Comparison of ENCODE assay signal across 8 mouse cellular contexts in the genomic region with DNA sequence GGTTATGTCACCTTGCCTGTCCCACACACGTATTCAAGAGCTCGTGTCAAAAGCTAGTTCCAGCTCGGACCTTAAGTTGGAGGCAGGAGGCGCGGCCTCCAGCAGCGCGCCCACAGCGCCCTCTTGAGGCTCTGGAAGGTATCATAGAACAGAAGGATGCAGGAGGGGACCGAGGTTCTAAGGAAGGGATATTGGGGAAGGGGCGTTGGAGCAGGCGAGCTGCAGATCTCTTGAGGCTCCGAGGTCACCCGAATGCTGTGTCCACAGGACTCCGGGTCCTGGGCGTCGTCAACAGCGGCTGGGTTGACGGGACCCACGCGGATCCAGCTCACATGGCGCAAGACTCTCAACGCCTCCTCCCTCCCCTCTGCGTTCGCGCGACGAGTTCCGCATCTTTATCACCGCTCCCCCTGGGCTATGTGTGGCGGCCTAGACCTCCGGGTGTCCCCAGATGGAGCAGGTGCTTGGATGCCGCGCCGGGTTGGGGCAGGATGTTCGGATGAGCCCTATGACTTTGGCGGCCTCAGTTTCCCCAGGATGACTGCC. TPM values are rescaled to one million over a fixed set of nuclear protein-coding genes. Genes with fewer than 3 reads are reported as not detected.
A peak's percentile ranks its signal among the peaks of the same experiment; 100 is the strongest.
DNase-seq lines count a peak whose midpoint lies in the region; ATAC-seq and TF ChIP-seq lines count a peak whose summit lies in the region.

No protein-coding gene starts in this region.

- H3K79me3 ChIP-seq in C2C12 (ENCODE audit: low read depth): no peaks in the 10 kb centered on the region

- WGBS in embryonic facial prominence, embryonic 12.5 days: 2% methylated on average over 32 of the region's 36 CpGs
- under 1% methylated on average over 36 of the region's 36 CpGs for WGBS in heart, embryonic 12.5 days
- under 1% methylated on average over 33 of the region's 36 CpGs for WGBS in kidney, postnatal 0 days
- under 1% methylated on average over 36 of the region's 36 CpGs for WGBS in liver, embryonic 13.5 days (ENCODE audit: insufficient replicate concordance)
- under 1% methylated on average over 36 of the region's 36 CpGs for WGBS in stomach, postnatal 0 days

- peak overlapping the region; percentile 53 for H3K9ac ChIP-seq in embryonic facial prominence, embryonic 12.5 days
- peak overlapping the region; percentile 75 for H3K9ac ChIP-seq in heart, embryonic 12.5 days
- peak overlapping the region; percentile 50 for H3K9ac ChIP-seq in kidney, postnatal 0 days (ENCODE audit: low read depth, low read length)
- H3K9ac ChIP-seq in liver, embryonic 13.5 days: peak overlapping the region; percentile 54
- peak overlapping the region; percentile 69 for H3K9ac ChIP-seq in stomach, postnatal 0 days (ENCODE audit: low read length)

- peak; percentile 79 to 82 for DNase-seq in adrenal gland, postnatal 36 days
- DNase-seq in kidney, postnatal 0 days (ENCODE audit: low spot score): peak; percentile 78
- DNase-seq in liver, embryonic 13.5 days: peak; percentile 72
- DNase-seq in neural tube, embryonic 10.5 days (ENCODE audit: extremely low spot score, low spot score): peak; percentile 89
- peak; percentile 84 for DNase-seq in stomach, postnatal 0 days (ENCODE audit: low spot score)

- H3K27me3 ChIP-seq in C2C12 (ENCODE audit: control insufficient read depth, insufficient read depth, insufficient read length): no peaks in the 10 kb centered on the region
- H3K27me3 ChIP-seq in embryonic facial prominence, embryonic 12.5 days: 0 out of 2 replicates have a peak, but pooled peaks cover 7% of the 10 kb centered on the region
- H3K27me3 ChIP-seq in heart, embryonic 12.5 days (replicated peaks): peaks cover 7% of the 10 kb centered on the region; the same call in 1 of the 2 replicates
- H3K27me3 ChIP-seq in kidney, postnatal 0 days (ENCODE audit: insufficient read depth, low read length): no peaks in the 10 kb centered on the region
- H3K27me3 ChIP-seq in liver, embryonic 13.5 days: no peaks in the 10 kb centered on the region
- H3K27me3 ChIP-seq in stomach, postnatal 0 days (ENCODE audit: control insufficient read depth, insufficient read depth, low read length): no peaks in the 10 kb centered on the region

- no peaks in the 10 kb centered on the region for H3K79me2 ChIP-seq in C2C12 (ENCODE audit: control insufficient read depth, insufficient read depth)

- H3K4me2 ChIP-seq in embryonic facial prominence, embryonic 12.5 days (replicated peaks): peak overlapping the region; percentile 94
- H3K4me2 ChIP-seq in heart, embryonic 12.5 days: peak overlapping the region; percentile 100
- peak overlapping the region; percentile 87 for H3K4me2 ChIP-seq in kidney, postnatal 0 days (ENCODE audit: low read length)
- H3K4me2 ChIP-seq in liver, embryonic 13.5 days: peak overlapping the region; percentile 91
- H3K4me2 ChIP-seq in stomach, postnatal 0 days (replicated peaks; ENCODE audit: low read depth): peak overlapping the region; percentile 95

- no peaks in the 10 kb centered on the region for H3K36me3 ChIP-seq in C2C12 (ENCODE audit: control insufficient read depth, insufficient read depth)
- H3K36me3 ChIP-seq in embryonic facial prominence, embryonic 12.5 days: no peaks in the 10 kb centered on the region
- no peaks in the 10 kb centered on the region for H3K36me3 ChIP-seq in heart, embryonic 12.5 days
- H3K36me3 ChIP-seq in kidney, postnatal 0 days (ENCODE audit: insufficient read depth, low read length): no peaks in the 10 kb centered on the region
- H3K36me3 ChIP-seq in liver, embryonic 13.5 days: no peaks in the 10 kb centered on the region
- no peaks in the 10 kb centered on the region for H3K36me3 ChIP-seq in stomach, postnatal 0 days (ENCODE audit: control insufficient read depth, insufficient read depth, low read length)

- no peaks in the 10 kb centered on the region for H3K9me3 ChIP-seq in embryonic facial prominence, embryonic 12.5 days
- no peaks in the 10 kb centered on the region for H3K9me3 ChIP-seq in heart, embryonic 12.5 days (replicated peaks)
- H3K9me3 ChIP-seq in kidney, postnatal 0 days (replicated peaks; ENCODE audit: low read length): no peaks in the 10 kb centered on the region
- no peaks in the 10 kb centered on the region for H3K9me3 ChIP-seq in liver, embryonic 13.5 days (replicated peaks)
- no peaks in the 10 kb centered on the region for H3K9me3 ChIP-seq in stomach, postnatal 0 days (ENCODE audit: control insufficient read depth, low read length)

- TF ChIP-seq EP300 in stomach, postnatal 0 days (optimal IDR thresholded peaks at IDR 0.05): no peak

- no peak overlapping the region for H3K27ac ChIP-seq in embryonic facial prominence, embryonic 12.5 days
- no peak overlapping the region for H3K27ac ChIP-seq in heart, embryonic 12.5 days (ENCODE audit: poor library complexity, severe bottlenecking)
- no peak overlapping the region for H3K27ac ChIP-seq in kidney, postnatal 0 days
- no peak overlapping the region for H3K27ac ChIP-seq in liver, embryonic 13.5 days
- H3K27ac ChIP-seq in stomach, postnatal 0 days (replicated peaks): no peak overlapping the region

- no peak overlapping the region for H3K4me3 ChIP-seq in C2C12 (ENCODE audit: insufficient read depth, poor library complexity, severe bottlenecking)
- peak overlapping the region; percentile 47 for H3K4me3 ChIP-seq in embryonic facial prominence, embryonic 12.5 days
- H3K4me3 ChIP-seq in heart, embryonic 12.5 days: peak overlapping the region; percentile 60
- H3K4me3 ChIP-seq in kidney, postnatal 0 days (replicated peaks; ENCODE audit: low read depth, low read length): peak overlapping the region; percentile 36
- H3K4me3 ChIP-seq in liver, embryonic 13.5 days (replicated peaks): peak overlapping the region; percentile 62
- H3K4me3 ChIP-seq in stomach, postnatal 0 days (ENCODE audit: low read depth, low read length): peak overlapping the region; percentile 48

- H3ac ChIP-seq in C2C12 (ENCODE audit: control insufficient read depth, insufficient read length, low read depth): peak overlapping the region; percentile 67

- ATAC-seq in embryonic facial prominence, embryonic 12.5 days (ENCODE audit: insufficient number of reproducible peaks, insufficient read depth, low FRiP score, low TSS enrichment): peak; percentile 29; the same call in 1 of the 2 replicates
- peak; percentile 58 for ATAC-seq in heart, embryonic 12.5 days (ENCODE audit: insufficient number of reproducible peaks, low FRiP score)
- ATAC-seq in kidney, postnatal 0 days (replicated peaks; ENCODE audit: low FRiP score, low read depth): peak; percentile 53
- ATAC-seq in liver, embryonic 13.5 days (ENCODE audit: low read depth): peak; percentile 52
- peak; percentile 58 for ATAC-seq in stomach, postnatal 0 days (ENCODE audit: low FRiP score, low TSS enrichment)

- no peaks in the 10 kb centered on the region for H3K4me1 ChIP-seq in embryonic facial prominence, embryonic 12.5 days
- H3K4me1 ChIP-seq in heart, embryonic 12.5 days (replicated peaks): peaks cover 10% of the 10 kb centered on the region; the same call in 1 of the 2 replicates
- peaks cover 9% of the 10 kb centered on the region; the same call in 1 of the 2 replicates for H3K4me1 ChIP-seq in kidney, postnatal 0 days (replicated peaks; ENCODE audit: insufficient read depth, low read length)
- H3K4me1 ChIP-seq in liver, embryonic 13.5 days (replicated peaks): peaks cover 40% of the 10 kb centered on the region
- peaks cover 5% of the 10 kb centered on the region for H3K4me1 ChIP-seq in stomach, postnatal 0 days (replicated peaks; ENCODE audit: control insufficient read depth, insufficient read depth)

- TF ChIP-seq CTCF in C2C12 (IDR thresholded peaks at IDR 0.05; ENCODE audit: control insufficient read depth, insufficient read depth, insufficient read length): peak; percentile 68
- peak; percentile 94 for TF ChIP-seq CTCF in kidney, postnatal 0 days (IDR thresholded peaks at IDR 0.05; ENCODE audit: low read depth)
- TF ChIP-seq CTCF in stomach, postnatal 0 days (IDR thresholded peaks at IDR 0.05; ENCODE audit: low read depth): peak; percentile 97

TF ChIP-seq in C2C12, 6 proteins besides CTCF, POLR2A, EP300 and RAD21:
- TF ChIP-seq MAX (IDR thresholded peaks at IDR 0.05) (peak; percentile 15), MYOD1 (IDR thresholded peaks at IDR 0.05; ENCODE audit: control insufficient read depth, insufficient read length, low read depth) (no peak)

RNA-seq across cellular contexts. Expression of gene Grid1, which starts 50.8 kb away (rescaled TPM):
- 0.04 TPM for polyA plus RNA-seq in C2C12 (2012; fragmentation: generic; extraction: Trizol)
- under 1 TPM; 0.17 to 0.30 TPM for total RNA-seq in adrenal gland, postnatal 36 days (2021)
- 0.65 and 0.71 TPM in 2 replicates for polyA plus RNA-seq in embryonic facial prominence, embryonic 12.5 days (2016; fragmentation: Nextera tagmentation; extraction: Ambion mirVana)
- polyA plus RNA-seq in heart, embryonic 12.5 days (2016; fragmentation: Nextera tagmentation; extraction: Ambion mirVana): 0.44 and 0.51 TPM in 2 replicates
- 0.65 and 0.91 TPM in 2 replicates for polyA plus RNA-seq in kidney, postnatal 0 days (2015; fragmentation: Nextera tagmentation; extraction: Ambion mirVana)
- polyA plus RNA-seq in liver, embryonic 13.5 days (2015; fragmentation: Nextera tagmentation; extraction: Ambion mirVana): 0.07 and 0.15 TPM in 2 replicates
- 0.34 and 0.54 TPM in 2 replicates for polyA plus RNA-seq in stomach, postnatal 0 days (2015; fragmentation: Nextera tagmentation; extraction: Ambion mirVana)
